Mouse (Mus musculus): ENCODE data around the gene Myb. TPM values are rescaled to one million over a fixed set of nuclear protein-coding genes. Genes with fewer than 3 reads are reported as not detected.

The Myb gene
- polyA plus RNA-seq, 1 experiment from 2014 or later: 7.1 TPM

GRCm38 (mm10) chr10:21196646-21197116 is 35.9 kb upstream of the Myb start:
- DNase-seq (ENCODE audit: low spot score) (no peak), ATAC-seq (replicated peaks; ENCODE audit: insufficient number of reproducible peaks, low FRiP score, low TSS enrichment, low read depth) (no peak)
- H3K9ac ChIP-seq (replicated peaks; ENCODE audit: low read length): no peak overlapping the region
- no peaks in the 10 kb centered on the region for H3K36me3 ChIP-seq (replicated peaks; ENCODE audit: control insufficient read depth, insufficient read depth, low read depth, low read length)
- no peak overlapping the region for H3K4me2 ChIP-seq (ENCODE audit: low read depth, low read length)
- H3K9me3 ChIP-seq (replicated peaks; ENCODE audit: control insufficient read depth, low read length): no peaks in the 10 kb centered on the region
- H3K27me3 ChIP-seq (ENCODE audit: control insufficient read depth, insufficient read depth, low read length): no peaks in the 10 kb centered on the region
- H3K27ac ChIP-seq (replicated peaks; ENCODE audit: low read depth, low read length): no peak overlapping the region
- no peaks in the 10 kb centered on the region for H3K4me1 ChIP-seq (ENCODE audit: control insufficient read depth, insufficient read depth, low read length)
- WGBS: 85% methylated on average over 8 of the region's 8 CpGs
- no peak overlapping the region for H3K4me3 ChIP-seq (ENCODE audit: low read depth, low read length)

GRCm38 (mm10) chr10:21195597-21195996 is 34.8 kb upstream of the Myb start:
- Histone ChIP-seq H3K27ac (replicated peaks; ENCODE audit: low read depth, low read length) (no peak overlapping the region), H3K36me3 (replicated peaks; ENCODE audit: control insufficient read depth, insufficient read depth, low read depth, low read length) (no peaks in the 10 kb centered on the region), H3K4me1 (ENCODE audit: control insufficient read depth, insufficient read depth, low read length) (no peaks in the 10 kb centered on the region), H3K4me2 (ENCODE audit: low read depth, low read length) (no peak overlapping the region), H3K9ac (replicated peaks; ENCODE audit: low read length) (no peak overlapping the region), H3K9me3 (replicated peaks; ENCODE audit: control insufficient read depth, low read length) (no peaks in the 10 kb centered on the region), H3K27me3 (ENCODE audit: control insufficient read depth, insufficient read depth, low read length) (no peaks in the 10 kb centered on the region), H3K4me3 (ENCODE audit: low read depth, low read length) (no peak overlapping the region)
- ATAC-seq (replicated peaks; ENCODE audit: insufficient number of reproducible peaks, low FRiP score, low TSS enrichment, low read depth): no peak
- DNase-seq (ENCODE audit: low spot score): no peak
- 50% methylated on average over 8 of the region's 8 CpGs for WGBS

GRCm38 (mm10) chr10:21193935-21194505 is 33.2 kb upstream of the Myb start:
- no peaks in the 10 kb centered on the region for H3K36me3 ChIP-seq (replicated peaks; ENCODE audit: control insufficient read depth, insufficient read depth, low read depth, low read length)

GRCm38 (mm10) chr10:21193088-21193934 is 32.5 kb upstream of the Myb start:
- 47% methylated on average over 10 of the region's 10 CpGs for WGBS
- H3K27ac ChIP-seq (replicated peaks; ENCODE audit: low read depth, low read length): no peak overlapping the region

More at GRCm38 (mm10) chr10:21193935-21194505, 33.2 kb upstream of the Myb start:
- Histone ChIP-seq H3K4me2 (ENCODE audit: low read depth, low read length) (no peak overlapping the region), H3K4me3 (ENCODE audit: low read depth, low read length) (no peak overlapping the region), H3K27ac (replicated peaks; ENCODE audit: low read depth, low read length) (no peak overlapping the region), H3K9ac (replicated peaks; ENCODE audit: low read length) (no peak overlapping the region), H3K4me1 (ENCODE audit: control insufficient read depth, insufficient read depth, low read length) (no peaks in the 10 kb centered on the region), H3K9me3 (replicated peaks; ENCODE audit: control insufficient read depth, low read length) (no peaks in the 10 kb centered on the region), H3K27me3 (ENCODE audit: control insufficient read depth, insufficient read depth, low read length) (no peaks in the 10 kb centered on the region)
- DNase-seq (ENCODE audit: low spot score): no peak
- 62% methylated on average over 3 of the region's 3 CpGs for WGBS
- ATAC-seq (replicated peaks; ENCODE audit: insufficient number of reproducible peaks, low FRiP score, low TSS enrichment, low read depth): no peak

GRCm38 (mm10) chr10:21192436-21192835 is 31.7 kb upstream of the Myb start:
- Histone ChIP-seq H3K4me1 (ENCODE audit: control insufficient read depth, insufficient read depth, low read length) (no peaks in the 10 kb centered on the region), H3K4me2 (ENCODE audit: low read depth, low read length) (no peak overlapping the region), H3K4me3 (ENCODE audit: low read depth, low read length) (no peak overlapping the region), H3K9me3 (replicated peaks; ENCODE audit: control insufficient read depth, low read length) (no peaks in the 10 kb centered on the region), H3K27ac (replicated peaks; ENCODE audit: low read depth, low read length) (no peak overlapping the region), H3K36me3 (replicated peaks; ENCODE audit: control insufficient read depth, insufficient read depth, low read depth, low read length) (no peaks in the 10 kb centered on the region), H3K27me3 (ENCODE audit: control insufficient read depth, insufficient read depth, low read length) (no peaks in the 10 kb centered on the region), H3K9ac (replicated peaks; ENCODE audit: low read length) (no peak overlapping the region)
- WGBS: 75% methylated on average over 10 of the region's 10 CpGs
- ATAC-seq (replicated peaks; ENCODE audit: insufficient number of reproducible peaks, low FRiP score, low TSS enrichment, low read depth) (no peak), DNase-seq (ENCODE audit: low spot score) (no peak)

More at GRCm38 (mm10) chr10:21193088-21193934, 32.5 kb upstream of the Myb start:
- DNase-seq (ENCODE audit: low spot score) (no peak), ATAC-seq (replicated peaks; ENCODE audit: insufficient number of reproducible peaks, low FRiP score, low TSS enrichment, low read depth) (no peak)
- Histone ChIP-seq H3K27me3 (ENCODE audit: control insufficient read depth, insufficient read depth, low read length) (no peaks in the 10 kb centered on the region), H3K9ac (replicated peaks; ENCODE audit: low read length) (no peak overlapping the region), H3K4me1 (ENCODE audit: control insufficient read depth, insufficient read depth, low read length) (no peaks in the 10 kb centered on the region), H3K36me3 (replicated peaks; ENCODE audit: control insufficient read depth, insufficient read depth, low read depth, low read length) (no peaks in the 10 kb centered on the region), H3K4me3 (ENCODE audit: low read depth, low read length) (no peak overlapping the region), H3K4me2 (ENCODE audit: low read depth, low read length) (no peak overlapping the region), H3K9me3 (replicated peaks; ENCODE audit: control insufficient read depth, low read length) (no peaks in the 10 kb centered on the region)

GRCm38 (mm10) chr10:21189756-21190397 is 29.1 kb upstream of the Myb start:
- 73% methylated on average over 9 of the region's 9 CpGs for WGBS
- H3K36me3 ChIP-seq (replicated peaks; ENCODE audit: control insufficient read depth, insufficient read depth, low read depth, low read length): no peaks in the 10 kb centered on the region
- no peaks in the 10 kb centered on the region for H3K27me3 ChIP-seq (ENCODE audit: control insufficient read depth, insufficient read depth, low read length)
- no peaks in the 10 kb centered on the region for H3K4me1 ChIP-seq (ENCODE audit: control insufficient read depth, insufficient read depth, low read length)
- no peak overlapping the region for H3K4me2 ChIP-seq (ENCODE audit: low read depth, low read length)
- no peak overlapping the region for H3K4me3 ChIP-seq (ENCODE audit: low read depth, low read length)
- DNase-seq (ENCODE audit: low spot score): no peak
- no peak overlapping the region for H3K9ac ChIP-seq (replicated peaks; ENCODE audit: low read length)
- no peak overlapping the region for H3K27ac ChIP-seq (replicated peaks; ENCODE audit: low read depth, low read length)
- H3K9me3 ChIP-seq (replicated peaks; ENCODE audit: control insufficient read depth, low read length): no peaks in the 10 kb centered on the region
- no peak for ATAC-seq (replicated peaks; ENCODE audit: insufficient number of reproducible peaks, low FRiP score, low TSS enrichment, low read depth)

- H3K9ac ChIP-seq (replicated peaks; ENCODE audit: low read length): 0 out of 2 replicates have a peak overlapping the region, but pooled peaks have one; percentile 19
- no peaks in the 10 kb centered on the region for H3K4me1 ChIP-seq (ENCODE audit: control insufficient read depth, insufficient read depth, low read length)
- H3K27me3 ChIP-seq (ENCODE audit: control insufficient read depth, insufficient read depth, low read length): no peaks in the 10 kb centered on the region
- 24% methylated on average over 8 of the region's 8 CpGs for WGBS
- H3K4me2 ChIP-seq (ENCODE audit: low read depth, low read length): peak overlapping the region; percentile 8; the same call in 1 of the 2 replicates
- ATAC-seq (replicated peaks; ENCODE audit: insufficient number of reproducible peaks, low FRiP score, low TSS enrichment, low read depth) (no peak), DNase-seq (ENCODE audit: low spot score) (no peak)
- H3K9me3 ChIP-seq (replicated peaks; ENCODE audit: control insufficient read depth, low read length): no peaks in the 10 kb centered on the region
- no peak overlapping the region for H3K27ac ChIP-seq (replicated peaks; ENCODE audit: low read depth, low read length)
- no peak overlapping the region for H3K4me3 ChIP-seq (ENCODE audit: low read depth, low read length)
- no peaks in the 10 kb centered on the region for H3K36me3 ChIP-seq (replicated peaks; ENCODE audit: control insufficient read depth, insufficient read depth, low read depth, low read length)
These were observed 28.5 kb upstream of the Myb start for GRCm38 (mm10) chr10:21189275-21189601.
